Mouse (Mus musculus): ENCODE data around the gene Ubn1.
A peak's percentile ranks its signal among the peaks of the same experiment; 100 is the strongest.

Gene Ubn1

DNA sequence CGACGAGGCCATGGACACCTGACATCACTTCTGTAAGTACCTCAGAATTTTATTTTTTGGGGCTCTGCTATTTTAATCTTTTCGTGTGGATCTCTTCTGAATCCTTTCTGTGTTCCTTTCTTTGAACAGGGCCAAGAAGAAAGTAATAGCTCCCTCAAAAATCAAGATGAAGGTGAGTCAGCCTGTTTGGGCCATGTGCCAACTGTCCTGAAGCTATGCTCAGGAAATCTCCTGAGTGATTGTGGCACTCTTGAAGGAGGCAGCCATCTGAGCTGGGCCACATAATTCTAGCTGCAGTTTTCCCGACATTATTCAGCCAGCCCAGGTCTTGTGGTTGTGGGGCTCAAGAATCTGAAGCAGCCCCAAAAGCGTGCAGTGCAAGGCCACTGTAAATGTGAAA lies 24.5 kb downstream of the Ubn1 start:
- peak in 1 of 2 experiments; percentile 15 for DNase-seq

GRCm38 (mm10) chr16:5085196-5085595 lies 35.3 kb downstream of the Ubn1 start:
- no peak for DNase-seq

DNA sequence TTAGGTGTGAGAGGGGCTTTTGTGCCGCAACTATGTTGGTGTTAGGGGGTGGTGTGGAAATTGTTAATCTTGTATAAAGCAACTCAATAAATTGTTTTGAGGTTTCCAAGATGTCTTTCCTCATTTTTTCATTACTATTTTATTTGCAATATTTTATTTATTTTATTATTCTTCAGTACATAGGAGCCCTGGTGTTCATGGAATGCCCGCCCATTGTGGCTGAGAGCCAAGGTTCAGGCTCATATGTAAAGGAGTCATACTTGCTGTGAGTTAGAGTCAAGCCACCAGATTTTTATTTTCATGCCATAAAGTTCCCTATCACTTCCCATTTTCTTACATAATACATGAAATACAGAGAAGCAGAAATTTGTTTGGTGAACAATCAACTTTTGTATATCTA lies 36.3 kb downstream of the Ubn1 start:
- no peak for DNase-seq

DNA sequence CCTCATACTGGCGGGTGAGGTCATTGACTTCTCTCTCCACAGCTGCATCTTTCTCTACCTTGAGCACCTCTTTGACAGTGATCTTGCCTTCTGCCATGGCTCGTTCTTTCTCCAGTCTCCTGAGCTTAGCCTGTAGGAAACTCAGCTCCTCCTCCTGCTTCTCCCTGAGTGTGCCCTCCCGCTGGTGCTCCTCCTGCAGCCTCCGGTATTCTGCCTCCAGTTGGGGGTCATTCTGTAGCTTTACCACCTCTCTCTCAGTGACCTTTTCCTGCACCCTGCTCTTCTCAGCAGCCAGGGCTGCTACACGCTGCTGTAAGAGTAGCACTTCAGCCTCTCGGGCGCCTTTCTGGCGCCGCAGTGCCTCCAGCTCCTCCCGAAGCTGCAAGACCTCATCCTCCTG lies 39.2 kb downstream of the Ubn1 start:
- DNase-seq, result no peak

DNA sequence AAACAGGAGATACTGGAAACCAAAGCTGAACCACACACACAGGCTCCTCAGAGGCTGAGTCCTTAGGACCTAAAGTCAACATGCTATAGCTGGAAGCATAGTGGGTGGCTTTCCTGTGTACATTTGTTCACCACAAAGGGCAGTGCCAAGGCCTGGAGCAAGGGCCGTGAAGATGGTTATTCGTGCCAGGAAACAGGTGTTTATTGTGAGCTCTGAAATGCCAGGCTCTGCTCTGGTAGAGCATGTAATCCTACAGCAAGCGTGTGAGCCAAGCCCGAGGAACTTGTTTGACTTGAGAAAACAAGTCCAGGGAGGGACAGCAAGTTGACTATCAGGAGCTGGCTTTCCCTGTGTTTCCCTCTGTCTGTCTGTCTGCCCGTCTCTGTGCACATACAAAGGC lies 43.4 kb downstream of the Ubn1 start:
- peak; percentile 22 to 34 for DNase-seq

DNA sequence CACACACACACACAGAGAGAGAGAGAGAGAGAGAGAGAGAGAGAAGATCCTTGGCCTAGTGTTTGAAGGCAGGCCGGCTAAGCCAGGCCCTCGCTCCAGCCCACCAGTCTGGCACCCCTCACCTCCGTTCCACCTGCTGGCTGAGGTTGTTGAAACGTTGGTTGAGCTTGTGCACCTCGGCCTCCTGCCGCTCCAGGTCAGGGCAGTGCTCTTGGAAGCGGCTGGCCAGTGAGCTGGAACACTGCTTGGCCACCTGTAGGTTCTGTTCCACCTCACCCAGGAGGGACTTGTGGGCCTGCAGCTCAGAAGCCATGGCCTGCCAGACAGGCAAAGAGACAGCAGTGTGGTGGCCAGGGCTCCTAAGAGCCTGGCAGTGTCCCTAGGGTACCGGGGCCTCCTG lies 46.6 kb downstream of the Ubn1 start:
- no peak for DNase-seq

GRCm38 (mm10) chr16:5101000-5101399 lies 51.1 kb downstream of the Ubn1 start:
- no peak for DNase-seq

DNA sequence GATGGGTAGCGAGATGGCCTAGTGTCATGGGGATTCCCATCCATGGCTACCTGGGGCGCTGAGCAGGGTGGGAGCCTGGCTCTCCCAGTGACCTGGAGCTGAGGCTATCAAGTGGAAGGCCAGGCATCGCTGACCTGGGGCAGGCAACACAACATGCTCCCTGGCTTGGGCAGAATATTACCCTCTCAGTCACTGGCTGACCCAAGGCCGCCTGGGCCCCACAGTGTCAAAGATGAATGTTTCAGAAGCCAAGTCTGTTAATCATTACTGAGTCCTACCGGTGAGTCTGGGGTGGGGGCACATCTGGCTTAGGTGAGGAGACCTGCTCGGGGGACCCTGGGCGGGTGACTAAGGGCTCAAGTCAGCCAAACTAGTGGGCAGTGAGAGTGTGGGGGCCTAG lies 60.0 kb downstream of the Ubn1 start:
- DNase-seq, result no peak

- no peak for DNase-seq
Measured at GRCm38 (mm10) chr16:5111021-5111420, 61.2 kb downstream of the Ubn1 start.

DNA sequence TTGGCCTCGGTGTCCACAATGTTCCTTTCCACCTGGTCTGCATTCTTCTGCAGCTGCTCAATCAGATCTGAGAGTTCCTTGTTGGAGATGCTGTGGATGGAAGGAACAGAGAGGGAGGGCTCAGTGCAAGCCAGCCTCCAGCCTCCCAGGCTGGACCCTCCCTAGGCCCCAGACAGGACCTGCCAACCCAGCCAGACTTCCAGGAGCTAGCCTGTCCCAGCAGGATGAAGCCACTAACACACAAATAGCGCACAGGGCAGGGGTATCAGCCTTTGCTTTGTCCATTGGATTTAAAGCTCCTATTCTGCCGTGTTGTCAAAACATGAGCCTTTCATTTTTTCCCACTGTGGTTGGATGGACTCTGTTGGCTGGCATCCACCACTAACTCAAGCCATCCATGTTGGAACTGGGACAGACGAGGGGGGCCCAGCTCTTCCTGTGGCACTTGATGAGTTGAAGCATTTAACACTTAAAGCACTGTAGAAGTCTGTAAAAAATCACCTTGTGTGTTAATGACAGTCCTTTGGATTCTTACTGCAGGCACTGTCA lies 63.2 kb downstream of the Ubn1 start:
- DNase-seq, result no peak

DNA sequence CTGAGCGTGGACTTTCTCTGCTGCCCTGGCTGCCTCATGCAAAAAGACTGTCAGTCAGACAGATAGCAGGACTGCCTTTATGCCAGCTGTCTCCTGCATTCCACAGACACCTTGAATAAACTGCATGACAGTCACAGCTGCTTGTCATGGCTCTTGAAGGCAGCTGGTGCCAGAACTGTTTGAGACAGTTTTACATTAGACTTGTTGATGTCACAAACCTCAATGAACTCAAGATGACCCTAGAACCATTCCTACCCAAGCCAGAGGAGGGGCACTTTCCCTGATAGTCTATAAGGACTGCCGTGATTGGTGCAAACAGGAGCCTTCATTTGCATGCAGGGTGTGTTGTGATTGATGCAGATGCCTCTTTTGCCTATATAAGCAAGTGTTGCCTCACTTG lies 63.7 kb downstream of the Ubn1 start:
- DNase-seq, result no peak

GRCm38 (mm10) chr16:5119385-5119784 lies 69.5 kb downstream of the Ubn1 start:
- peak; percentile 46 to 71 for DNase-seq

- no peak for DNase-seq
Measured at GRCm38 (mm10) chr16:5119845-5120244, 70.0 kb downstream of the Ubn1 start.

GRCm38 (mm10) chr16:5123476-5123875 lies 73.6 kb downstream of the Ubn1 start:
- no peak for DNase-seq

GRCm38 (mm10) chr16:5130196-5130595 lies 80.3 kb downstream of the Ubn1 start:
- no peak for DNase-seq

GRCm38 (mm10) chr16:5130766-5131165 lies 80.9 kb downstream of the Ubn1 start:
- DNase-seq, result peak; percentile 92 to 95

GRCm38 (mm10) chr16:5131251-5131922 lies 81.5 kb downstream of the Ubn1 start:
- DNase-seq, result peak; percentile 51 to 66

GRCm38 (mm10) chr16:5132401-5132801 lies 82.5 kb downstream of the Ubn1 start, which contains the start of gene Ppl:
TSS of gene Ppl (minus strand) at chr16:5132421.
- peak; percentile 95 to 97 for DNase-seq

- DNase-seq, result peak; percentile 84 to 91
Measured at GRCm38 (mm10) chr16:5134623-5135330, 84.9 kb downstream of the Ubn1 start.

- DNase-seq, result peak; percentile 57 to 77
Measured at GRCm38 (mm10) chr16:5135551-5136261, 85.8 kb downstream of the Ubn1 start.

Measured in lung, adult 18-20 months (tissue).